Mouse (Mus musculus): ENCODE results near the gene Gstt1.
"Not testable (repeated sequence)": the region's sequence is repeated elsewhere in the genome, so short reads cannot be mapped to it uniquely, and the experiment has no call there.

The Gstt1 gene

DNA sequence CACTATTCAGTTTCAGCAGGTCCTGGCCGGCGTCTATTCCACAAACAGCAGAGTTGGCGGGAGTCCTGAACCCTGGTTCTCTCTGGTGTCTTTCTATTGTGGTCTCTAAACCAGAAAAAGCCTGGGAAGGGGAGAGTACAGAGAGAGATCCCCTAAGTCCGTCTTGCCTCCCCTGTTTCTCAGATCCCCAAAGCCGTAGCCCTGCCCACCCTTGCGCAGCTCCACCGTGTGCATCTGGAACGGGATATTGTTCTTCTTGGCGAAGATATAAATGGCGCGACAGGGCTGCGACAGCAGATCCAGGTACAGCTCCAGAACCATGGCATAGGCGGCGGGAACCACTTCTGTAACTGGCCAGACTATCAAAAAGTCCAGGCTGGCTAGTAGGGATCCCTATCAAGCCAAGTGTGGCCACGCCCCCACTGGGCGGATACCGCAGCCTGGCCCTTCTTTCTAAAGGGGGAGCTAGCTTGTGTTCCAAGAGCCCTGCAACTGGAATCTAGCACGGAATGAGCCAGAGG lies at the start of gene Gstt1:
Gstt1 (minus strand) TSS at position 409 of the 521 bp plus-strand sequence.
- DNase-seq (ENCODE audit: low spot score in 2 of 2) = peak; percentile 46 to 59

DNA sequence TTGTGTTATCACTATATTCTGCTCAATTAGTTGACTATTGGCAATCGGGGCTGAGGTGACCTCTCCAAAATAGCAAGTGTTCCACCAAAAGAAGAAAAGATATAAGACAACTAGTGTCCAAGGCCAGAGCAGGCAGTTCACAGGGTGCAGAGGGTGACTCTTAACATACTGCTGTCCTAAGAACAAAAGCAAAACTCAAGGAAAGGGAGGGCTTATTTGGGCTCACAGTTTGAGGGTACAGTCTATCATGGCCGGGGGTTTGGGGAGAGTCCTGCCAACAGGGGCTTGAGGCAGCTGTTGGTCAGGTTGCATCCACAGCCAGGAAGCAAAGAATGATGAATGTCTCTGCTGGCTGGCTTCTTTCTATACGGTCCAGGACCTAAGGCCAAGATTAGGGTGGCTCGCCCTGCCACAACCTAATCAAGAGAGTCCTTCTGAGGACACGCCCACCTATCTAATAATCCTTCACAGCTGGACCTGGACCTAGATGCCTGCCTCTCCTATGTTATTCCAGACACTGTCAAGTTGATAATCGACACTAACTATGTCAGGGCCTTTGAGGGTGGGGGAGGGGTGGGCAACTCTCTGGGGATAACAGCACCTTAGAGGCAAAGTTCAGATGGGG lies 47.0 kb upstream of the Gstt1 start:
- DNase-seq (ENCODE audit: low spot score in 2 of 2) = no peak

DNA sequence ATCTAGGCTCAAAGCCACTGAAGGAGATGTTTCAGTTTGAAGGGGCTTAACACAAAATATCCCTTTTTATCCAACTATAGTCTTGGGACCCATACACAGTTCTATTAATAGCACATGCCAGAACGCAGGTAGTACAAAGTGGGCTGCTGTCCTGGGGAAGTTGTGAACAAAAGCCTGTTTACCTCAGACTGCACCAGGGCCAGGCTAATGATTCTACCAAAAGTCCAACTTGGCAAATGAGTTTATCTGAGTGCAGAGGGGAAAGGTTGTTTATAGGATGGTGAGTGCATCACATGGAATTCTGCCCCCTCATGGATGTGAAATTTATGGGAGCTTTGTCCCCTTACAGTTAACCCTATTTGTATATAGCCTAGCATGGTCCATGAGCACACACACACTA lies 46.4 kb upstream of the Gstt1 start:
- no peak for DNase-seq (ENCODE audit: low spot score in 2 of 2)

DNA sequence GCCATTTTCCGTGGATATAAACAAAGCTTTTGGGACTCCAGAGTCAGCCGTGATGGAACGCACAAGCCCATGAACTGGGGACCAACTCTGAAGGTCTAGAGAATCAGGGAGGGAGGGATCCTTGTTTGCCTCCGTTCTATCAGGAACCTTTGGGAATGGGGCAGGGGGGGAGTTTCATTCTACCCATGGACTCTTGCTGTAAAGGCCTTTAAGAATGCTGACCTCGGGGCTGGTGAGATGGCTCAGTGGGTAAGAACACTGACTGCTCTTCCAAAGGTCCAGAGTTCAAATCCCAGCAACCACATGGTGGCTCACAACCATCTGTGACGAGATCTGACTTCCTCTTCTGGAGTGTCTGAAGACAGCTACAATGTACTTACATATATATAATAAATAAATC lies 45.5 kb upstream of the Gstt1 start:
- not testable (repeated sequence) for DNase-seq (ENCODE audit: low spot score in 2 of 2)

DNA sequence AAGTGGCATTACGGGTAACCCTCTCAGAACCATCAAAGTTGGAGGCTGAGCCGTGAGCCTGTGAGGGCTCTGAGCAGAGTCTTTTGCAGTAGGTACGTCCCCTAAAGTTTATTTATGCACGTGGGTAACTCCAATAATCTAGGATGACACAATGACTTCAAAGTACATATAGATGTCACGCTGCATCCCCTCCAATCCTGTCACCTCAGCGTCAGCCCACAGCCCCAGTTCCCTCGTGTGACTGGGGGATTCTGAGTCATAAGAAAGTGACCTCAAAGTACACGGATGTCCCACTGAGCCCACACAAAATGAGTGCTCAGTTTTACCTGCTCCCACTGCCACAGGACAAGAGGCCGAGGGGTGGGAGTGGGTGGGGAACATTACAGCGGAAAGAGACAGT lies 40.7 kb upstream of the Gstt1 start:
- DNase-seq (ENCODE audit: low spot score in 2 of 2) = no peak

DNA sequence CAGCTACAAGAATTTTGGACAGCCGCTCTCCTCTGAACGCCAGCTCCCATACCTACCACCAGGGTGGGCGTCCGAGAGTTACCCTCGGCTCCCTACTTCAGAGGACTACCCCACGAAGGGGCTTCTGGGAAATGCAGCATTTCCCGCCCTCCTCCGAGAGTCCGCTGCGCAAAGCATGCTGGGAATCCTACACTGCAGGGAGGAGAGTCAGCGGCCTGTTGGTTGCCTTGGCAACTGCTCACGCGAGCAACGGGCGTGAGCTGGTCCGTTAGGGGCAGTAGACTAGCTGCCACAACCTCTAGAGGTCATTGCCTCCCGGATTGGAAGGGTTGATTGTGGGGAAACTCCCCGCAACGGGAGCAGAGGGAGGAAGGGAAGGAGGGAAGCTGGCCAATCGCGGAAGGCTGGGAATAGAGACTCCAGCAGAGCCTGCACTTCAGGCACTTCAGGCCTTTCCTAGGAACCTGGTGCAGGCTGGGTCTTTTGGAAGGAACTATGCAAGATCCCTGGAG lies 38.9 kb upstream of the Gstt1 start, which contains the start of gene Gstt2:
Gstt2 (minus strand) TSS at position 177 of the 512 bp plus-strand sequence.
- peak; percentile 82 to 87 for DNase-seq (ENCODE audit: low spot score in 2 of 2)

DNA sequence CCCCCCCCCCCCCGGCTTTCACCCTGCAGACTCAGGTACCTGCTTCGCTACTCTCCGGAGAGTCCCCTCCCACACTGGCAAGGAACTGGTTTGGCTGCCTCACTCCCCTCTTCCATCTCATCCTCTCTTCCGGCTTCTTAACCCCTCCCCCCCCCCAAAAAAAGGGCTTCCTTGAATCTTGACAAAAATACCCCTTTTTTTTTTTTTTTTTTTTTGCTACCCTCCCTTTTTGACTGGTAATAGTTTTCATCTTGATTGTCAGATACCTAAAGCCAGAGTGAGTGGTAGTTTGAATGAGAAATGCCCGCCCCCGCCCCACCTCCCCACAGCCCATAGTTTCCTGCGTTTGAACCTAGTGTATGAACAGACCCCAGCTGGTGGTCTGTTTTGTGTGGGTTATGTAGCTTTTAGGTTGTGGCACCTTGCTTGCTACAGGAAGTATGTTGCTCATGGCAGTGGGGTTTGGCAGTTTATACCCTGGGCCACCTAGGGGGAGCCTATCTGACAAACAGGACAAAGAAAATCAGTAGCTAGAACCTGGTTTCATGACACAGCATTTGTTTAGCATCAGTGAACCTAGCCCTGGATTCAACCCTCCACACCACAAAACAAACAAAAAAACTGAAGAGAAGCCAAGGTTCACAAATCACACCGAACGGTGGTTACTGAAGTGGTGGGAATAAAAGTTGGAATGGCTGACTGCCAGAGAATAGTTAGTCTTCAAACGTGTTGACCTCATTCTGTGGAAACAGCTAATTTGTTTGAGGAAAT lies 37.6 kb upstream of the Gstt1 start:
- DNase-seq (ENCODE audit: low spot score in 2 of 2) = peak in 1 of 2 experiments; percentile 31

DNA sequence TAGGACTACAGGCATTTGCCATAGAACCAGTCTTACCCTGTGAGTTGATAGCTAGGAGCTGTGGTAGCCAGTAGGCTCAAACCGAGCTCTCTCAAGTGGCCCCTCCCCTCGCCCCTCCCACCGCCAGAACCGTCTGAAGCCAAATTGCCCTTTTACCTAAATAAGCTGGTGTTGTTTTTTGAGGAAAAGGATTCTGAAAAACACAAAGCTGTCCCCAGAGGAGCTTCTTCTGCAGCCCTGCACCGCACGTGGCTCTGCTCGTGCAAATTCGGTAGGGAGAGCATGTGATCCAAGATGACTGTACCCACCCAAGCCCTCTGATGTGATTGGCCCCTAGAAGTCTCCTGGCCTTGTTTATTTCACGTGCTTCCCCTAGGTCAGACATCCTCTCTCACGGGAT lies 36.9 kb upstream of the Gstt1 start:
- peak; percentile 60 to 77 for DNase-seq (ENCODE audit: low spot score in 2 of 2)

DNA sequence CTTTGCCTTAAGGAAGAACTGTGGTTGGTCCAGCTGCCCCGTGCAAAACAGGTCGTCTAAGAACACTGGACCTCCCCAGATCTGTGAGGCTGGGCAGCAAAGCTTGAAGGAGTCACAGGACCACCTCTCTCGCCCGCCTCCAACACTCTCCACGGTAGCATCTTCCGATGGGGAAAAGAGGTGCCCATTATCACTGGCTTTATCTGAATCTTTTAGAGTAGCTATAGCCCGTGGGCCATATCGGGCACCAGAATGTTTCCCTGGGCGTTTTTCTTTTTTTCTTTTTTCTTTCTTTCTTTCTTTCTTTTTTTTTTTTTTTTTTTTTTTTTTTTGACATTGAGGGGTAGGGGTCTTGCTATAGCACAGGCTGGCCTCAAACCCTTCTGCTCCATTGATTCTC lies 36.3 kb upstream of the Gstt1 start:
- no peak for DNase-seq (ENCODE audit: low spot score in 2 of 2)

DNA sequence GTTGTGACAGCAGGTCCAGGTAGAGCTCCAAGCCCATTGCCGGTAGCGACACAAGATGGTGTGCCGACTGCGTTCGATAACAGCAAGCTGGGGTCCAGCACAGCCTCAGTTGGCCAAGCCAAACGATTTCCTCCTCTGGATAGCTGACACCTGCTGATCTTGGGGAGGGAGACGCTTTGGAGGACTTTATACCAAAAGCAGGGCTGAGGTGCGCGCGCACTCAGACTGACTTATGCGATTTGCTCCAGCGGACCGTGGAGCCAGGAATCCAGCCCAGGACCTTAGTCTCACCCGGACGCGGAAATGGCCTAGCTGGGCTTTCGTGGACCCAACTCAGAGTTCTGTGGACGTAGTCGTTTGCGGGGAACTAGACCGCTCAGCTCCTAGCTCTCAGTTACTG lies 35.9 kb upstream of the Gstt1 start:
- DNase-seq (ENCODE audit: low spot score in 2 of 2) = peak; percentile 75 to 80

DNA sequence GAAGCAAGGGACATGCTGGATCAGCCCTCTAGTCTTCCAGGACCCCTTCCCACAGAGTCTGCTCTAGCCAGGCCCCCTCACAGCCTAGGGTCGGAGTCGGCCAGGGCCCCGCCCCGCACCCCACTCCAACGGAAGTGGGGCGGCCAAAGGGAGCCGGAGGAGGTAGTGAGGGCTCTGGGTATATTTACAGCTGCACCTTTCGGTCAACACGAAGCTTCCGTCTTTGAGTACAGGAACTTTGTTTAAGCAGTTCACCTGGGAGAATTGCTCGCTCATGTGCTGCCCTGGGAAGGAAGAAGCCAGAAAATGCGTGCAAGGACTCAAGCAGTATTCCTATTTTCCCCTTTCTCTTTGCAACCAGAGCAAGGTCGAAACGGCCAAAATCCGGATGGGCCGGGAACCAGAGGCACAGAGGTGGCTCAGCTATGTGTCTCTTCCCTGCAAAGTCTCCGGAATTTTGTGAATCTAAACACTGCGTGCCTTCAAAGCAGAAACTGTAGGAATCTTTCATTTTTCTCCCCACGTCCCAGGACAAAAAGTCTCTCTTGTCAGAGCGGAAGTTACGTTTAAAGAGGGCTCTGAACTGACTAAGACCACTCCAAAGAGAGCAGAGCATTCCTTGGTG lies 35.2 kb upstream of the Gstt1 start:
- peak; percentile 22 to 45 for DNase-seq (ENCODE audit: low spot score in 2 of 2)

DNA sequence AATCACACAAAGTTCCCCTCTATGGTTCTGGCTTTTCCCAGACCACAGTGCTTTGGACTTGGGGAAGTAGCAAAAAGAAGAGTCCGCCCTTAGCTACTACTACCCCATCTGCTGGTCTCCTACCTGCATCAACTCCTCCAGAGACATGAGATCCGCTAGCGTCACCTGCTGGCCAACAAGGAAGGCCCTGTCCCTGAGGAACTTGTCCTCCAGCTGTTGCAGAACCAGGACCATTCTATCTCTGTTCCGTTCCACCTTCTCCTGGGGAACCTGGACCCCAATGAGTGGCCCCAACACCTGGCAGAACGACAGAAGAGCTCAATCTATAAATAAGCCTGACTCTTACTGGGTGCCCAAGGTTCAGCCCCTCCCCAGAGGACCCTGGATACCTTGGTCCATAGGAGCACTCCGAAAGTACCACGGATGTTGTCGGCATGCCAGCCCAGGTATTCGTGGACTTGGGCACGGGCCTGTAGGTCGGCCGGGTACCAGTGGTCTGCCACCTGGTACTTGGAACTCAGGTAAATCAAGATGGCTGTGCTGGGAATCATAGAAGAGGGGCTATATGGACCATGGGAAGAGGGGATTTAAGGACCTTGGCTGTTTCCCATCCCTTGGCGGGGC lies 34.0 kb upstream of the Gstt1 start:
- peak; percentile 63 to 65 for DNase-seq (ENCODE audit: low spot score in 2 of 2)

DNA sequence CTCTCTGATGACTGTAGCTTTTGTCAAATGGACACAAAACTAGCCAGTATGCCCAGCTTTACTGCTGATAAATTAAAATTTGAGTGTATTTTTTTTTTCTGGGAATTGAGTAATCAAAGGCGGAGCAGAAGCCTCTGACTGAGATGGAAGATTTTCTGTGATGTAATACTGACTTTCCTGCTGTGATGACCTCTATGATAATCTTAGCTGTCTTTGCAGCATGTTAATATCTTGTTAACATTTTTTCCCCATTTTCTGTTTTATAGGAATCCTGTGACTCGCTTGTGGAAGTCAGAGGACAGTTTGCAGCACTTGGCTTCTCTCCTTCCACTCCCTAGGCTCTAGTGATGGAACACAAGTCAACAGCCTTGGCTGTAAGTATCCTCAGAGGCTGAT lies 31.9 kb upstream of the Gstt1 start:
- DNase-seq (ENCODE audit: low spot score in 2 of 2) = no peak

DNA sequence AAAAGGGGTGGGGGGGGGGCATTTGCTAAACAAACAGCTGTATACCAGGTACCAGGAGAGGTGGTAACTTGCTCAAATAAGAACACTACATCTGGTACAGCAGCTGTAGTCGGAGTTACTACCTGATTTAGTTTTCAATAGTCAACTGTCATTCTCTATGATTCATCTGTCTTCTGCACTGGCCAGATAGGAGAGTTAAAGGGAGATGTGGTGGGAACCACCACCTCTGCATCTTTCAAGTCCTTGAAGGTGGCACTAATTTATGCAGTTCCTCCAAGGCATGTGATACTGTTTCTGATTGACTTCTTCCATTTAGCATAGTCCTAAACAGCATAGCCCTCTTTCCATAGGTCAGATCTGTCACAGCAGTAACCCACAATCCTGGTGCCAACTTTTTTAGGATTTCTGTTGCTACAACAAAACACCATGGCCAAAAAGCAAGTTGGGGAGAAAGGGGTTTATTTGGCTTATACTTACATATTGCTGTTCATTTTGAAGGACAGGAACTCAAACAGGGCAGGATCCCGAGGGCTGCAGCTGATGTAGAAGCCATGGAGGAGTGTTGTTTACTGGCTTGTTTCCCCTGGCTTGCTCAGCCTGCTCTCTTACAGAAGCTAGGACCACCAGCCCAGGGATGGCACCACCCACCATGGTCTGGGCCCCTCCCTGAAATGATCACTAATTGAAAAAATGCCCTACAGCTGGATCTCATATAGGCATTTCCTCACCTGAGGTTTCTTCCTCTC lies 31.3 kb upstream of the Gstt1 start:
- no peak for DNase-seq (ENCODE audit: low spot score in 2 of 2)

DNA sequence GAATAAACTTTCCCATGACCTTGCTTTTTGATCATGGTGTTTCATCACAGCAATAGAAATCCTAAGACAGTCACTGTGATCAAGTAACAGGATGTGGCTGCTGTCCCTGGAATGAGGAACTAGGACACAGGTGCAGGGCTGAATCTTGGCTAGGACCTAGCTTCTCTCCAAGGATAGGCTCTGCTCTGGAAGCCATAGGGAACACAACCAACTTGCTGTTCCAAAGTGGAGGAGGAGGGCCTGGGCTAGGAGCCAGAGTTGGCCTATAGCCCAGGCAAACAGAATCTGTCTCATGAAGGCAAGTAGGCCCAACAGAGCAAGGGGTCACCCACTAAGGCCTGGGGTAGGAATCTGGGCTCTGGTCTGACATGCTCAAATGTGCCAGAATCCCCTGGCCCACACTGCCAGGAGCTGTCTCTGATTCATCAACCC lies 30.1 kb upstream of the Gstt1 start:
- no peak for DNase-seq (ENCODE audit: low spot score in 2 of 2)

DNA sequence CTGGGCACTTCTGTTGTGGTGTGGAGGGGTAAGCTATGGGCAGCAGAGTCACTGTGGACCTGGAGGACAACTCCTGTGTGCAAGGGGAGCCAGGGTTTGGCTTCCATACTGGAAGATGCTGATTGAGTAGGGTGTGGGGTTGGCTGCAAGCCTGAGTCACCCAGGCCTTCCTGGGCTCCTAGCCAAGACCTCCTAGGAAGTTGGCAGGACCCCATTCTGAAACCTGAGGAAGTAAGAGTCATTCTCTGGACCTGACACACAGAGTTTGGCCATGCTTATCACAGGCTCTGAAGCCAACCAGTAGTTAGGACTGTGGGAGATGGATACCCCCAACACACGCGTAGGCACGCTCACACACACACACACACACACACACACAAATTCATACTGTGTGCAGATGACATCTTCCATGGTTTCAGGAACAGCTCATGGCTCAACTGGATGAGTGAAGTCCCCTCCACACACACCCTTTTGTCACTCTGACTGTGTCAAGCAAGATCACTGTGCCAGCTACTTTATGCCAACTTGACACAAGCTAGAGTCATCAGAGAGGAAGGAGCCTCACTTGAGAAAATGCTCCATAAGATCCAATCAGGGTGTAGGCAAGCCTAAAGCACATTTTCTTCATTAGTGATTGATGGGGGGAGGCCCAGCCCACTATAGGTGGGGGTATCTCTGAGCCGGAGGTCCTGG lies 29.4 kb upstream of the Gstt1 start:
- peak in 1 of 2 experiments; percentile 18 for DNase-seq (ENCODE audit: low spot score in 2 of 2)

DNA sequence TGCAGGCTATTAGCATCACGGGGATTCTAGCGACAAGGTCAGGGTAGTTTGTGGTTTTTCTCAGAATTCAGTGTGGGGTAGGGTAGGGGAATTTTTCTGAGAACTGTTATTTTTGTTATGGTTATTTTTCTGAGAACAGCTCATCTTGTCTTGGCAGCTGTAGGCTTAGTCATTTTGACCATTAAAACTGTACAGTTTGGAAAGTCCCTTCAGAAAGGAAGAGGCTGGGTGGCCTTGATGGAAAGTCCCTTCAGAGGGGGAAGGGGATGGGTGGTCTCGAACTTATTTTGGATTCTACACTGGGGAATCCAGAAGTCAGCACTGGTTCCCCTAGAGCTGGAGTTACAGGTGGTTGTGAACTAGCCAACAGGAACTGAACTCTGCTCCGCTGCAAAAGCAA lies 26.1 kb upstream of the Gstt1 start:
- no peak for DNase-seq (ENCODE audit: low spot score in 2 of 2)

DNA sequence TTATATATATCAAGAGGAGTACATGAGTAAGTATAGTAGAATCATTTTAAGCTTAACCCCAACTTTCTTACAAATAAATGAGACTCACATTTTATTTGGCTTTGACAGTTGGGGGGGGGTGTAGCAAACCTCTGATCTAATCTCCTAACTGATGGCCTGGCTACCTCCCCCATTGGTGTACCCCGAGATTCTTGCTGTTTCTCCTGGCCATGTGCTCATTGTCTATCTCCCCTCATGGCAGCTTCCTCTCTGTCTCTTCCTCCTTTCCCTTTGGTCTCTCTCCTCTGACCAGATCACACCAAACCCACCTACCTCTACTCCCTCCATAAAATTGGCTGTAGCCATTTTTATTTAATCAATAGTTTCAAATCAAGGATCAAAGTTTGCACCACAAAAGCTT lies 25.4 kb upstream of the Gstt1 start:
- no peak for DNase-seq (ENCODE audit: low spot score in 2 of 2)

DNA sequence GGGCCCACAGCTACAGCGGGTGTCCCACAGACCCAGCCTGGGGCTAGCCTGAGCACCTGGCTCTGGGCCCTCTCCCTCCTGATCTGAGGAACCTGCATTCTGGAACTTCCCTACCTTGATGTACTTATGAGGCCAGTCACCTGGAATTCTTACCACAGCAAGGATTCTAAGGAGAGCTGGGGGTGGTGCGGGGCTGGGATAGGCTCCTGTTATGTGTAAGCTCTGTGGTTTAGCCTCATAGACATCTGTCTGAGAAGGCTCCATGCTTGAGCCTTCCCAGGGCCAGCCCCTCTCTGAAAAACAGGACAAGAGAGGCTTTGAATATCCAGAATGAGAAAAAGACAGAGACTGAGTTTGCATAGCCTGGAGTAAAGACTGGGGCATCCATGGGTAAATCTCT lies 24.1 kb upstream of the Gstt1 start, which contains the start of gene Gstt4:
Gstt4 (minus strand) TSS at position 101 of the 400 bp plus-strand sequence.
- no peak for DNase-seq (ENCODE audit: low spot score in 2 of 2)

DNA sequence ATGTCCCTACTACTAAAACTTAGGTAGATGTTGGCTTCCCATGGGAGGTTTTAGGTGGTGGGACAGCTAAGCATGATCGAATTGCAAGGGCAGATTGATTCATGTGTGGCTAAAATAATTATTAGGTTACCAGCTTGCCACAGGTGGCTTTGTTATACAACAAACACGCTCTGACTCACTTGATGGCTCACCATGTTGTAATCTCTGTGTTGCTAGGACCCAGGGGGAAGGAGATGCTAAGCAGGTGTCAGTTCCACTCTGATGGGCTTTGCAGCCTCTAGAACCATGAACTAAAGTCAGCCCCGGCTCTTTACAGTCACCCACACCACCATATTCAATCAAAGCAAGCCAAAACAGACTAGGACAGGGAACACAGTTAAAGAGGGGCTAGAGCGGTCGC lies 21.5 kb upstream of the Gstt1 start:
- no peak for DNase-seq (ENCODE audit: low spot score in 2 of 2)

DNA sequence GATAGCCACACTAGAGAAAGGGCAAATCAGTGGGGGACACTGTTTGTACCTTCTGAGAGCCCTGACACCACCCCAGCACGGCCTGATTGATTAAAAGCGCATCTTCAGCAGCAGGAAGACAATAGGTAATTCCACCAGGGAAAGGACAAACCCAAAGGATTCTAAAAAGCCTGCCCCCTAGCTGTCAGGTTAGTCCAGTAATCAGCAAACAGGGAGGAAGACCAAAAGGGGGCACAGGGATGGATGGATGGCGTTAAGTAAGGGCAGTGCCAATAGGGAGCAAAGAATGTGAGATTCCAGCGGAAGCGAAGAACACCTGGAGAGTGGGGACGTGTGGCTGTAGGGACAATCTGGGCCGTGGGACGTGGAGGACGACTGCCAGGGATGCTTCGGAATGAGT lies 20.3 kb upstream of the Gstt1 start:
- no peak for DNase-seq (ENCODE audit: low spot score in 2 of 2)

All from urinary bladder, adult 18-20 months (tissue).